Mouse (Mus musculus): ENCODE data around the gene Stag3. TPM values are rescaled to one million over a fixed set of nuclear protein-coding genes. Genes with fewer than 3 reads are reported as not detected.

Gene Stag3
- total RNA-seq, 4 experiments from 2014 or later, result not detected

DNA sequence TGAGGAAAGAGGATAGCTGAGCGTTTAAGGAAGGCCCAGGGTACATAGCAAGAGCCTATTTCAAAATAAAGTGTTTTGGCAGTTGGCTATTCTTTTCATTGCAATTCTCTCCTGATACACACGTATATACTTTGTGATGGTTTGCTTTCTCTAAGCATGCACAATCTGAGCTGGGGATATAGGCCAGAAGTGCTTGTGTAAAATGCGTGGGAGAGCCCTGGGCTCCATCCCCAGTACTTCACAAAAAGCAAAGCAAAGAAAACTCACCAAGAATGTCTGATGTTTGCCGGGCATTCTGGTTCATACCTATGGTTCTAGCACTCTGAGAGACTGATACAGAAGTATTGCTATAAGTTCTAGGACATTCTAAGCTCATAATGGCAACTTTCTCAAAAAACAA is 11.1 kb upstream of the Stag3 start:
- DNase-seq (ENCODE audit: low spot score), result no peak

DNA sequence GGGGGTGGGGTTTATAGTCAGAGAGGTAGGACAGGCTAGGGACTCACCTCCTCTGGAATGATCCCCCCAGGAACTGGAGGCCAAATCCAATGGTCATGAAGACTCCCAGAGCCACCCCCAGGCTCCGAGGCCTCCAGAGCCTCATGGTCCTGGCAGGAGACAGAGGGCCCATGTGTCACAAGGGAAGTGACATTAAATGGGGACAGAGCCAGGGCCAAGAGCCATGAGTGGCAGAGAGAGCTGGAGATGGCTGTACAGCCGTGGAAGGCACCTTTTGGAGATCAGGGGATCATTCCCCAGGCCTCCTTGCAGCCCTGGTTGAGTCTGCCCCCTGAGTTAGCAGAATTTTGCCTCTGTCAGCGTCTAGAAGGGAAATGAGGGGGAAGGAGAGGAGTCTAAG is 8.8 kb upstream of the Stag3 start:
- no peak for DNase-seq (ENCODE audit: low spot score)

DNA sequence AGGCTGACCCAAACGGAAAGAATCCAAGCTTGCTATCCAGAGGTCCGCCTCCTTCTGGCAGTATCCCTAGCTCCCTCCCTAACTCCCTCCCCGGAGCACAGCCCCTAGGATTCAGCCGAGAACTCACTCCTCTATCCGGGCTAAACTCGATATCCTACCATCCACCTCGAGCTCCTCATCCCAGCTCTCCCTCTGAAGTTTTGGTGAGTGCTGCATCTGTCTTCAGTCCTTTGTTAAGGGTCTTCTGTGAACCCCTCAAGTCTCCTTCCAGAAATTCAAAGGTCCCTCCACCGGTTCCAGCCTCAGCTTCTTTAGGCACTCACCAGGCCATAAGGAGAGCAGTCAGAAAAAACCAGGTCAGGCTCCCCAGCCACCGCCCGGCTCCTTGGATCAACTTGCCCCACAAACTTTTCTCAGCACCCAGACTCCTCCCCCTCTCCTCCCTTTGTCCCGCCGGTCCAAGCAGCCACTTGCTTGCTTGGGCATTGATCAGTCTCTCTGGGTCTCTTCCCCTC is 7.6 kb upstream of the Stag3 start, which contains the start of gene Gal3st4:
Gene Gal3st4, minus strand, starts transcription at position 432 of the 515 bp plus-strand sequence.
- peak; percentile 50 for DNase-seq (ENCODE audit: low spot score)

DNA sequence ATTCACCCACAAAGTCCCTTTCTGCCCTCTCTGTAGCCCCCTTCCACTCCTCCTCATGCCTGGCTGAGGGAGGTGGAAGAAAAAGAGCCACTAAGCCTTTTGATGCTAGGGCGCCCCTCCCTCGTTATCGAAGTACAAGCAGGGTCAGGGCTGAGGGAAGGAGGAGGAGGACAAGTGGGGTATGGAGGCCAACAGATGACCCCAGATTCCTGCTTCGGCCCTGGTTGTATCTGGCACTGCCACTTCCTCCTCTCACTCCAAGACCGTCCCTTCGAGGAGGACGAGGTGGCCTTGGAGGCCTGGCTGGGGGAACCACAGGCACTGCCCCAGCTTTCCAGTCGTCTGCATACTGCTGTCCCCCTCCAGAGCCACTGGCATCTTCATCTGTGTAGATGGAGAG is 5.9 kb upstream of the Stag3 start:
- DNase-seq (ENCODE audit: low spot score), result no peak

DNA sequence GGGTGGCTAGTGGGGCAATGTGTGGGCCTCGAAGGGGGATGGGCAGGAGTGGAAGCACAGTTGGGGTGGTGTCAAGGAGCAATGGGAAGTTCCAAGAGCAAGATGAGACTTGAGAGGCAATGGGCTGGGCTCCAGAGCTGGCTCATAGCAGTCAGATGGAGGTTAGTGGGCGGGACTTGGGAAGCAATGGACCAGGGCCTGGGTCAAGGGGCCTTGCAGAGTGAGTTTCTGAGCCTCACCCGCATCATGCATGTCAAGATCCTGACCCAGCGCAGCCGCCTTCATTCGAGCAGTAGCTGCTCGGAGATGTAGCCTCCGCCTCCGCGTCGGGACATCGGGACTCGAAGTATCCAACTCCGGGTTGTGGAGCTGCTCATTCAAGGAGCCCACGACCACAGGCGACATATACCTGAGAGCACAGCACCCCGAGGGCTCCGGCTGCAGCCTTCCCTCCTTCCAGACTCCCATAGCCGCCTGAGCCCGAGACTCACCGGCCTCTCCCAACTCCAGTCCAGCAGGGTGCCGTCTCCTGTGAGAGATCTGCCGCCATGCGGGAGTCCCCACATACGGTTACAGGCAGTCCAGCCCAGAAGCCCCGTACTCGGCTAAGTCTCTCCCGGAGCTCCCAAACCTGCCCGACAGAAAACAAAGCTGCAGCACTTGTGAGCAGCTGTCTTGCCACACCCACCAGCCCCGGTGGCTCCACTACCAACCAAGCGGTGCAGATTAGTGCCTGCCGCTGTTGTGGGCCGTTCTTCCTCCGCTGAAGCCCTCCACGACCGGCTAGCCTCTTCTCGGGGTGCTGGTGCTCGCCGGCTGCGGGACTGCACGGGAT is 4.6 kb upstream of the Stag3 start:
- no peak for DNase-seq (ENCODE audit: low spot score)

DNA sequence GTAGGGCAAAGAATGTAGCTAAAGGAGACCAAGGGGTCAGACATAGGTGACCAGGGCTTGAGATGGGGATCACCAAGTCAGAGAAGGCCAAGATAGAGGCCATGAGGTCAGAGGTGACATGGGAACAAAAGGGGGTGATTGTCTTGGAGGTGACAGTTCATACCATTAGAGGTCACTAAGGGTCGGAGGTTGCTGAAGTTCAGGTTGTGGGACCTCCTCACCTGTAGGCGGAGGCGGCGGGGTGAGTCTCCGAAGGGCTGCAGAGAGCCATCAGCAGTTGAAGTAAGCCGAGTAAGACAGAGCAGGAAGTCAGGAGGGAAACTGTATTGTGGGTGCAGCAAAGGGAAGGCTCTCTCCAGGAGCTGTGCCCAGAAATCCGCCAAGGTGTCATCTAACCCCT is 2.0 kb upstream of the Stag3 start:
- no peak for DNase-seq (ENCODE audit: low spot score)

DNA sequence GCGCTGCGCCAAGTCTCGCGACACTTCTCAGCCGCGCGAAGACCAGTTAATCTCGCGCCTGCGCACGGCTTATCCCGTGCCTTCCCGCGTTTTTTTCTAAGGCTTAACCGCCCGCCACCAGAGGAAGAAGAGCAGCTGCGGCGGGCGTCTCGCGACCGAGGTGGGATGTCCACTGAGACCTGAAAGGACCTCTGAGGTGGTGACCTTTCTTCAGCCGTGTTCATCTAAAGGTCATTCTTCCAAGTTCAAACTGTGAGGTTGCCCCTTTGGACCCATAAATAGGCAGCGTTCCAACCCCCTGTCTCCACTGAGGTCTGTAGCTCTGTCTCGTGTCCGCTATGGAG is 357 bp downstream of the Stag3 start:
- no peak for DNase-seq (ENCODE audit: low spot score)

DNA sequence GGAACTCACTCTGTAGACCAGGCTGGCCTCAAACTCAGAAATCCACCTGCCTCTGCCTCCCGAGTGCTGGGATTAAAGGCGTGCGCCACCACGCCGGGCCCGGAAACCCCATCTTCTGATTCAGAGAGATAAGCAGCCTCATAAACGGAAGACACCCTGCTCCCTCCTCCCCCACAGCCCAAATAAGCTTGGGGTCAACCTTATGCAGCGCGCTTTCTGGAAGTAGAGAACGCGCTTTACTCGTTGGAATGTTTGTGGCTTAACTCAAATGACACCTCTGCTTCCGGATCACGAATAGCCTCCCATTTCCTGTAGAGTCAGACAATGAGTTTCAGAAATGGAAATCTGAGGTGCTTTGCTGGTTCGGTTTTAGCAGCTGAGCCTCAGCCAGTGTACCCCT is 789 bp downstream of the Stag3 start:
- no peak for DNase-seq (ENCODE audit: low spot score)

DNA sequence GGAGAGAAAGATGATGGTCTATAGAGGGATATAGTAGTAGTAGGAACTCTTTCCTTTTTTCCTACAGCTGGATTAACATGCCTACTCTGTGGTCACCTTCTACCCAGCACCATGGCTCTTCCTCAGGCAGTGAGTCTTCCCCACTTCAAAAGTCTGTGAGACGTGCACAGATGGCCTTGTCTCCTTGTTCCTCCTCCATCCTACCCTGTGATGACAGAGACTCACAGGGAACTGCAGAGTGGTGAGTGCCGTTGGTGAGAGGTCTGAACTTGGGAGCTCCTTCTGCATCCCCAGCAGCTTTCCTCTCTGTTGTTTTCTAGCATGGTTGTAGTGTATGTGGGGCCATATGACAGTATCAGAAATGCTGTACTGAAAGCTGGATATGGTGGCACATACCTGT is 1.8 kb downstream of the Stag3 start:
- DNase-seq (ENCODE audit: low spot score), result no peak

DNA sequence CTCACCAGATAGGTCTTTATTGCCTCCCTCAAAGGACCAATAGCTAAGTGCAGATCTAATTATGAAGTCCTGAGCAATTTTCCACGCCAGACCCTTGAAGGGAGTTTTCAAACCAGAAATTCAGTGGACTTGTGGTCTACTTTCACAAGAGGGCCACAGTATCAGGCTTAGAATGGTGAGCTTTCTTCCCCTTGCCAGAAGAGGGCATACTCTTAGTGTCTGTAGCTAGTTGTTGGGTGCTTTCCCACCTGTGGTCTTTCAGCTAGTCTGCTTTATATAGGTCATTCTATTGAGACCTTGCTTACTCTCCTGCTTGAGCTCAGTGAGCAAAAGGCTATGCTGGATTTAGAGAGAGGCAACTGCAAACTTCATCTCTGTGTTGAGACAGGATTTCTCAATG is 3.5 kb downstream of the Stag3 start:
- DNase-seq (ENCODE audit: low spot score), result no peak

DNA sequence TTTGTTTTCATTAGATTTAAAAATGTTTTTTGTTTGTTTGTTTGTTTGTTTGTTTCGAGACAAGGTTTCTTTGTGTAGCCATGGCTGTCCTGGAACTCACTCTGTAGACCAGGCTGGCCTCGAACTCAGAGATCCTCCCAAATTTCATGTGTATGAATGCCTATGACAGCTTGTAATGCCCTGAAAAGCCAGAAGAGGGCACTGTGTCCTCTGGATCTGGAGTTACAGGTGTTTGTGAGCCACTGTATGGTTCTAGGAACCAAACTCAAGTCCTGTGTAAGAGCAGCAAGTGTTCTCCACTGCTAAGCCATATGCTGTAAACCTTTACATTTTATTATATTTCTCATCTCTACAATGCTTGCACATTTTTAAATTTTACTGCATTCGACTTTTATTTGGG is 7.8 kb downstream of the Stag3 start:
- DNase-seq (ENCODE audit: low spot score), result no peak

DNA sequence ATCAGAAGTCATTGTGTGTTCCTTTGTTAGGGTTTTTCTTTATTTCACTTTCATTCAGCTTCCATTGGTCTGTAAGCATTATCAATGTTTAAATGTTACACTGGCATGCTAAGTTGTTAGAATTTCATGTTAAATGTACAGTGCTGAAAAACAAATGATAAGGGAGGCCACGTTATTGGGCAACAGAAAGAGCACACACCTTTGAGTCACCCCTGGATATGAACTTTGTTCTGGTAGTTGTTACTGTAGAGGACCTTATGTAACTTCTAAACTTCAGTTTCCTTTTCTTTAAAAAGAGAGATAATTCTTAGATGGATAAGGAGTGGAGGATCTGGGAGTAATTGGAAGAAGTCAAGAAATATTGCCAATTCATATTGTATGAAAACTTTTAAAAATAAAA is 11.6 kb downstream of the Stag3 start:
- no peak for DNase-seq (ENCODE audit: low spot score)

DNA sequence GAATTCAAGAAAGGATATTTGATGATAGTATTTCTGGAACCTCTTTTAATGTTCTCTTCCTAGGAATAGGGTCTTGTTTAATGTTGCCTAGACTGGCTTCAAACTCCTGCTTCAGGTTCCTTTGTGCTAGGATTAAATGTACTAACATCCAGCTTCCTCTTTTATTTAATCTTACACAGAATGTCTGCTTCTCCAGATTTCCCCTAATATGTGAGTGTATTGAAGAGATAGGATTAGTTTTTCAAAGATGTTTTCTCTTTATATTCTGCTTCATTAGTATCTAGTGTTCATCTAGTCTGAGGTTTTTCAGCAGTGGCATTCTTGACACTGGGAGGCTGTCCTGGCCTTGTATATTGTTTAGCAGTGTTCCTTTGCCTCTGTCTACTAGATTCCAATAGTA is 14.1 kb downstream of the Stag3 start:
- no peak for DNase-seq (ENCODE audit: low spot score)

DNA sequence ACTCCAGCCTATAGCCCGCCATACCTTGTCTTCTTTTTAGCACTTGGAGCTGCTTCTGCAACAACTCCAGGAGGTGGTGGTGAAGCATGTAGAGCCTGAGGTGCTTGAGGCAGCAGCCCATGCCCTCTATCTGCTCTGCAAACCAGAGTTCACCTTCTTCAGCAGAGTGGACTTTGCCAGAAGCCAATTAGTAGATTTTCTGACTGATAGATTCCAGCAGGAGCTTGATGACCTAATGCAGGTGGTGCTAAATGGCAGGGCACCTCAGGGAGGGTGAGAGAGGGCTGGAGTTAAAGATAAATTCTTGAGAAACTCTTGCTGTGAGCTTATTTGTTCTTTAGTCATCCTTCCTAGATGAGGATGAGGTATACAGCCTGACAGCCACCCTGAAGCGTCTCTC is 19.6 kb downstream of the Stag3 start:
- DNase-seq (ENCODE audit: low spot score), result no peak

DNA sequence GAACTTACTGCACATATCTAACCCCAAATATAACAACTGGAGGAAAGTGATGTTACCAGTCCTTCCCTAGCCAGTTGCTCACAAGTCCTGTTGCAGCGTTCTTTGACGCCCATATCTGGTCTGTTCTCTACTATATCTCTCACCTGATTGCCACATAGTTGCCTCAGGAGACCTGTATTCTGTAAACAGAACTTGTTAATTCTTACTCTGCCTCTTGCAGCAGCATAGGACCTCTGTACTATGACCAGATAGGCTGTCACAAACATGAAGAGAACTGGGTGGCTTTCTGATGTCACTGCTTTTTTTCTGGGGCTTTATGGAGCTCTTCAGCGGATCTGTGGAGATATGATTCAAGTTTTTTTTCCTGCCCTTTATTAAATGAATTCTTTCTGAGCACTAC is 32.8 kb downstream of the Stag3 start:
- no peak for DNase-seq (ENCODE audit: low spot score)

DNA sequence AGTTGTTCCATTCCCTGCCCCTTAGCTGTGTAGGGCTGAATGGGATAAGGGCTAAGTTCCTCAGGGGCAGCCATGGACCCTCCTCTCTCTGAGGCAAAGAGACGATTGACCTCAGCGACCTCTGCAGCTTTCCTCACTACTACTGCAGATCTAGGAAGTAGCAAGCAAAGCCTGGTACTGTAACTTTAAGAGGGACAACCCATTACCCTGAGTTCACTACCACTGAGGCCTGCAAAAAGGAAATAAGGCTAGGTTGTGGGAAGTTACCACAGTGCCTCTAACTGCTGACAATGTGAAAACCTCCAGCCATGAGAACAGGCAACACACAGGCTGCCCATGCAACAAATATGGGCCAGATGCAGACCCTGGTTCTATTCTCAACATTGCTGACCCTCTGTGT is 61.6 kb downstream of the Stag3 start, which contains the start of gene Pvrig:
Gene Pvrig, plus strand, starts transcription at position 301 of the 400 bp plus-strand sequence.
- peak; percentile 3 for DNase-seq (ENCODE audit: low spot score)

DNA sequence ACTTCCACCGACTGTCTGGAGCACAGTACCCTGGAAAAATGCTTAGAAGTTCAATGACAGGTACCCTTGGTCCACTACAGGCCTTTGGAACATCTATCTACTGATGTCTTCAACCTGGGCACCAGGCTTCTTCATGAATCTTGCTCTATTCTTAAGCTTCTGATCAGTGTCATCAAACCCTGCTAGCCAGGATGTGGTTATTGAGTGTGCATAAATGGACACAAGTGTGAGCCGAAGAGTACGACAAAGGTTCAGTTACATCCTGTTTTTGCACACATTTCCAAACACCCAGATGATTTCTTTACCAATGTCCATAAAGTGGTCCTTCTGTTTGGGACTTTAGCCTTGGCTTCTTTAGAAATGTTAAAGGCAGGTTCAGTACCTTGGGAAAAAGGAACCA is 63.2 kb downstream of the Stag3 start:
- no peak for DNase-seq (ENCODE audit: low spot score)

Other genes starting within 250 kb of the Stag3 start
- not detected for gene Smok3c, start 227.0 kb upstream of the Stag3 start, total RNA-seq (2022)
- 10 to 100 TPM; 13.7 to 16.2 (median 15.3) TPM for gene Zkscan1, start 195.2 kb upstream of the Stag3 start, total RNA-seq (2022)
- gene Zscan21, start 163.3 kb upstream of the Stag3 start, total RNA-seq (2022), result 10 to 100 TPM; 11.2 to 12.9 (median 11.9) TPM
- gene Zfp113, start 124.5 kb upstream of the Stag3 start, total RNA-seq (2022), result 1 to 10 TPM; 6.2 to 8.5 (median 8.3) TPM
- gene Cops6, start 119.2 kb upstream of the Stag3 start, total RNA-seq (2022), result 100 to 1,000 TPM; 117 to 139 (median 133) TPM
- gene Ap4m1, start 108.2 kb upstream of the Stag3 start, total RNA-seq (2022), result 10 to 100 TPM in 1 of 4 experiments, 1 to 10 TPM in 3; 6.0 to 11.3 (median 7.6) TPM
- 10 to 100 TPM in 1 of 4 experiments, 1 to 10 TPM in 3; 7.2 to 11.5 (median 8.2) TPM for gene Mcm7, start 107.8 kb upstream of the Stag3 start, total RNA-seq (2022)
- 10 to 100 TPM; 32.6 to 34.7 (median 34.2) TPM for gene Taf6, start 92.8 kb upstream of the Stag3 start, total RNA-seq (2022)
- gene Cnpy4, start 92.8 kb upstream of the Stag3 start, total RNA-seq (2022), result 1 to 10 TPM; 4.9 to 7.0 (median 5.9) TPM
- gene Mblac1, start 85.9 kb upstream of the Stag3 start, total RNA-seq (2022), result 1 to 10 TPM; 1.8 to 4.3 (median 2.4) TPM
- 1 to 10 TPM in 1 of 4 experiments, under 1 TPM in 3; 0.56 to 1.3 (median 0.66) TPM for gene Nxpe5, start 54.3 kb upstream of the Stag3 start, total RNA-seq (2022)
- gene Lamtor4, start 24.8 kb upstream of the Stag3 start, total RNA-seq (2022), result 10 to 100 TPM; 54.5 to 61.7 (median 56.2) TPM
- gene BC037034, start 16.2 kb upstream of the Stag3 start, total RNA-seq (2022), result 1 to 10 TPM; 2.7 to 4.4 (median 3.4) TPM
- under 1 TPM in 1 of 4 experiments, not detected in 3; 0.17 TPM for gene Gal3st4, start 7.4 kb upstream of the Stag3 start, total RNA-seq (2022)
- gene Gm43720, start 282 bp upstream of the Stag3 start, total RNA-seq (2022), result not detected
- gene Gpc2, start 235 bp upstream of the Stag3 start, total RNA-seq (2022), result under 1 TPM in 2 of 4 experiments, not detected in 2; 0.22 to 0.34 TPM
- gene Pvrig, start 61.7 kb downstream of the Stag3 start, total RNA-seq (2022), result under 1 TPM in 1 of 4 experiments, not detected in 3; 0.52 TPM
- gene Zfp157, start 161.2 kb downstream of the Stag3 start, total RNA-seq (2022), result 1 to 10 TPM; 3.8 to 7.6 (median 5.1) TPM